Mouse (Mus musculus) skeletal muscle tissue, adult 2 months (tissue): ENCODE measurements at regions not wholly inside any gene's neighbourhood (a gene's known extent, or its start where the extent isn't known, plus 50 kb on each side); places are given as distances from the start of the nearest gene placed in this dataset.

ENCODE experiments used
- DNase-seq: peaks from one replicate; pipeline ENCODE4 v3.0.0-alpha.2; 2012; ENCODE audit warnings: low read depth, low spot score

- no peak for DNase-seq
Observed at GRCm38 (mm10) chr2:79547284-79547683, 87.9 kb upstream of the Itprid2 start.

- no peak for DNase-seq
Observed at GRCm38 (mm10) chr2:79548039-79548600, 87.0 kb upstream of the Itprid2 start.

DNA sequence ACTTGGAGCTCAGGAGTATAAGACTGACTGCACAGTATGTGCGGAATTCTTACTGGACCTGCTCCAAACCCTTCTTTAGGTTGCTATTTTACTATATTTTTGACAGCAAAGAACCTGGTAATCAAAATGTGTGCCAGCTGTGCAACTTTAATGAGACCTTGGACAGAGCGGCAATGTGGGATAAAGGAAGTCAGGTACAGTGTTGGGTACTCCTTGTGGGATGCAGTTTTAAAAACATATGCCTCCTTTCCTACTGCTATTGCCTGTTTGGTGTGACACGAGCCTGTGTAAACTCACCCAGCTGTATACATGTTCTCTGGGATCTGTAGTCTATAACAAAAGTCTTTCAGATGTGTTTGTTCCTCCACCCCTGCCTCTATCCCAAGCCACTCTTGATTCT is 85.4 kb upstream of the Itprid2 start:
- DNase-seq = no peak

GRCm38 (mm10) chr2:79550432-79550831 is 84.7 kb upstream of the Itprid2 start:
- DNase-seq = no peak

- no peak for DNase-seq
Observed at GRCm38 (mm10) chr2:79552481-79552880, 82.7 kb upstream of the Itprid2 start.

DNA sequence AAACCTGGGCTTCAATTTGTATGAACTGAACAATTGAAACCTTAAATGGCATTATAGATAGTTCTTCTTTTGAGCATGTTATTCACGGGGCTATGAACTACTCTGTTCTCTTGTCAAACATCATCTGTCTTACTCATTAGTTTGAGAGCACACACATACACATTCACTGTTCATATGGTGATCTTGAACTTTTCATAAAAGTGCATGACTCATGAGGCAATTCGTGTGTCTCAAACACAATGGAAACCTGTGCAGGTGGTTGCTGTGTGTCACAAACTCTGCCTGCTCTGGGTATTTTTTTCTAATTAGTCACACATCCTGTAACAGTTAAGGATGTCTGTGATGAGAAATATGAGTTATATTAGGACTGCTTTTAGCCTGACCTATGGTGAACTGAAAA is 79.8 kb upstream of the Itprid2 start:
- DNase-seq = no peak

DNA sequence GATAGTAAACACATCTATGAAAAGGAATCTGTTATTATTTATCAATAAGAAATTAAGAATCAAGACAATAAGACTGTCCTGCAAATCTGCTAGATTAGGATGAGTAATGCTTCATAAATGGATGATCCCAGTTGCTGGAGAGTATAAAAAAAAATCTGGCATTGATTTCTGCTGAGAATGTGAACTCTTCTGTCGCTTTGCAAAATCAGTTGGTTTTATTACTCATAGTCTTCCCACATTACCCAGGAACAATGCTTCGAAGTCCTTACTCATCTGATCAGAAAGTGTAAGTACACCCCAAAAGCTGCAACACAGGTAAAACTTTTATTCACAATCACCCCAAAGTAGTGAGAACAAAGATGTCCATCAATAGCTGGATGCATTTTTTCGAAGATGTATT is 77.8 kb upstream of the Itprid2 start:
- DNase-seq = no peak

GRCm38 (mm10) chr2:79566280-79566933 is 68.7 kb upstream of the Itprid2 start:
- DNase-seq = no peak

GRCm38 (mm10) chr2:79567413-79567934 is 67.7 kb upstream of the Itprid2 start:
- peak; percentile 10 for DNase-seq

- no peak for DNase-seq
Observed at GRCm38 (mm10) chr2:79569663-79570062, 65.5 kb upstream of the Itprid2 start.

DNA sequence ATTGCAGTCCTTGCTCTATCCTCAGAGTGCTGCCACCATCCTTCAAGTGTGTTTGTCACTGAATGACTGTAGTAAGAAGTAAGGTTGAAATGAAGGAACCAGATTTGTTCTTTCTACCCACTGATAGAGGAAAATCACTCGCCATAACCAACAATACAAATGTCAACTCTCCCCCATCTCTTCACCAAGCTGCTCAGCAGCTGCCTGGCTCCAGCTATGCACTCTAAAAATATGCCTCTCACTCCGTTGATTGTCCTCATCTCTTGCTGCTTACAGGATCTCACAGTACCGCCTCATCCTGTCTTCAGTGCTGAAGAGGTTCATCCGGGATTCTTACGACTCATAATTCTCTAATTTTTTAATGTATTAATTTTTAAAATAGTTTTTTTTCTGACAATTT is 63.2 kb upstream of the Itprid2 start:
- DNase-seq = no peak

DNA sequence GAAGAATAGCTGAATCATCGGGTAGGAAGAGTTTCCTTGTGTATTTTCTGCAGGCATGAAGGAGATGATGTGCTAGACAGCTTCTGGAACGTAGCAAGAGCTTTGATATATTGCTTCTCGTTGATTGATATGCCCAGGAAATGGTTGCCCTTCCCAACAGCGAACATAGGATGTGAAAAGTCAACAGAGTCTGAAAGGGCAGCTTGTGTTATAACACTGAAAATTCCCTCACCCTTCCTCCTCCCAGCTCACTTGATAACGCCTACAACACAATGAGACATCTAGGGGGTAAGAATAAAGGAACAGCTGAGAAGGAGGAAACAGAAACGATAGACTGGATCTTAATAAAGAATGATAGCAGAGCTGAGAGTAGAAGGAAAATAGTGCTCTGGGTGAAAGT is 60.1 kb upstream of the Itprid2 start:
- no peak for DNase-seq

- DNase-seq = no peak
Observed at GRCm38 (mm10) chr2:79585022-79585774, 50.0 kb upstream of the Itprid2 start.
